Mouse (Mus musculus) activated CD4-positive, CD25-positive, alpha-beta regulatory T cell, adult 9 weeks (primary cell): ENCODE results near the gene Tnfrsf22. TPM values are rescaled to one million over a fixed set of nuclear protein-coding genes. Genes with fewer than 3 reads are reported as not detected.

ENCODE experiments used
- polyA plus RNA-seq: library from polyadenylated mRNA; unstranded; fragments of 100-300 nt; shearing (Covaris generic); gene quantifications from one replicate; pipeline ENCODE4 v1.2.1, GENCODE M21; 2017

Gene Tnfrsf22
- 31.4 TPM for polyA plus RNA-seq

GRCm38 (mm10) chr7:143649034-143649768 is at the start of gene Tnfrsf22:
Gene Tnfrsf22 (minus strand): TSS chr7:143649661.

GRCm38 (mm10) chr7:143685359-143686067 is 36.1 kb upstream of the Tnfrsf22 start, which contains the start of gene Tnfrsf23:
Gene Tnfrsf23 (minus strand): TSS chr7:143685872.

GRCm38 (mm10) chr7:143628540-143628939 is 20.9 kb downstream of the Tnfrsf22 start, which contains the start of gene Tnfrsf26:
Gene Tnfrsf26 (minus strand): TSS chr7:143628722.

GRCm38 (mm10) chr7:143599428-143600230 is 49.8 kb downstream of the Tnfrsf22 start, which contains the start of gene Cars:
Gene Cars (minus strand): TSS chr7:143600090.

Other genes starting within 250 kb of the Tnfrsf22 start
- gene Cdkn1c, start 188.6 kb downstream of the Tnfrsf22 start, polyA plus RNA-seq = 0.57 TPM
- 0.27 TPM for gene Slc22a18, start 175.9 kb downstream of the Tnfrsf22 start, polyA plus RNA-seq
- gene Phlda2, start 146.5 kb downstream of the Tnfrsf22 start, polyA plus RNA-seq = not detected
- gene Nap1l4, start 100.6 kb downstream of the Tnfrsf22 start, polyA plus RNA-seq = 302 TPM
- gene Cars, start 49.6 kb downstream of the Tnfrsf22 start, polyA plus RNA-seq = 40.0 TPM
- 28.8 TPM for gene Tnfrsf26, start 20.9 kb downstream of the Tnfrsf22 start, polyA plus RNA-seq
- gene Tnfrsf23, start 36.2 kb upstream of the Tnfrsf22 start, polyA plus RNA-seq = 5.0 TPM
- gene Osbpl5, start 107.3 kb upstream of the Tnfrsf22 start, polyA plus RNA-seq = 35.5 TPM
- gene Mrgprg, start 117.3 kb upstream of the Tnfrsf22 start, polyA plus RNA-seq = not detected
- 9.0 TPM for gene Mrgpre, start 134.8 kb upstream of the Tnfrsf22 start, polyA plus RNA-seq
- 21.9 TPM for gene Nadsyn1, start 173.2 kb upstream of the Tnfrsf22 start, polyA plus RNA-seq
- gene Dhcr7, start 173.5 kb upstream of the Tnfrsf22 start, polyA plus RNA-seq = 46.9 TPM
- not detected for gene Gm498, start 217.2 kb upstream of the Tnfrsf22 start, polyA plus RNA-seq